Mouse (Mus musculus) adrenal gland, adult (tissue): ENCODE data around the gene Ybx3.

Source experiments
- DNase-seq, 2 experiments: peaks; one replicate each; pipeline ENCODE4 v3.0.0; 2022 to 2023; ENCODE audit warnings: low spot score in 1 of 2; ENCODE audit not compliant: inconsistent age in 2 of 2

Ybx3 gene

DNA sequence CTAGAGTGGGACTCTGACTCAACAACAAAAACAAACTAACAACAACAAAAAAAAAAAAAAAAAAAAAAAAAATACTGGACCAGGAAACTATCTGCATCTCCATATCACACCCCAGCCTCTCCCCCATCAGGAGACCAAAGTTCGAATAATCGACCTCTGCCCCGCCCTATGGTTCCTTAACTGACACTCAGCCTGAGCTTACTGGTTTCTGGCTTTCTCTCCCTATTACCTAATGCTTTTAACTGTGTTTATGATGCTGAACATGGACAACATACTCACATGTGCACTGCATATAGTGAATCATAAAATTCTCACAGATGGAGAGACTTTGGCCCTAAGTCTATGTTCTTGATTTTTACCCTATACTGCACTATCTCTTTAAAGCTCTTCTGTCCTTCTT is 49.0 kb downstream of the Ybx3 start:
- DNase-seq: no peak

DNA sequence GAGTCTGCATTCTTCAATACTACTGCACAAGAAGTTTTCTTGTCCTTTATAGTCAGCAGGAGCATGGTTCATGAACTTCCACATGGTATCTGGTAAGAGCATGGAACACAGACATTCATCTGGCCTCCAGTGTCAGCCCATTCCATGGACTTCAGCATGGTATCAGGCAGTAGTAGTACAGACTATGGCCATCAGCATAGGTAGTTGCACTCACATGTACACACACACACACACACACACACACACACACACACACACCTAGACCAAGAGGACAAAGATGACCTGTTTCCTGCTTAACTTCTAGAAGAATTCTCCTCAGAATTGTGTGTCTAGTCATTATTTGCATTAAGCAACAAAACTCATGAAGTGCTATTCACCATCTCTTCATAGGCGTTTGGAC is 49.5 kb downstream of the Ybx3 start:
- DNase-seq: no peak

DNA sequence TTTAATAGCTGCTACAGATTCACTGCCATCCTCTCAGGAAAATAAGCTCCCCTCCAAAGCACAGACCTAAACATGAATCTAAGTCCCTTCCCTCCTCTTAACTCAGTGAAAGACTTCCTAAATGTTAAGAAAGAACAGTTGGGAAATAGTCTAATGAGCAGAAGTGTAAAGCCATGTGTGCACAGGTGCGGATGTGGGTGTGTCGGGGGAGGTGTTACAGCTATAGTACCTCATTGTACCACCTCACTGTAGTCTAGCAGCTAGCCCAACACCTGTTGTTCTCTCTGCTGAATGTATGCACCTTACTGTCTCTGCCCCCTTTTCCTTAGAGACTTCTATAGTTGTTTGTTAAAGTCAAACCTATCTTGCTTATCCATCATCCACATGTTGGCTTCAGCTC is 61.2 kb downstream of the Ybx3 start:
- DNase-seq: no peak

DNA sequence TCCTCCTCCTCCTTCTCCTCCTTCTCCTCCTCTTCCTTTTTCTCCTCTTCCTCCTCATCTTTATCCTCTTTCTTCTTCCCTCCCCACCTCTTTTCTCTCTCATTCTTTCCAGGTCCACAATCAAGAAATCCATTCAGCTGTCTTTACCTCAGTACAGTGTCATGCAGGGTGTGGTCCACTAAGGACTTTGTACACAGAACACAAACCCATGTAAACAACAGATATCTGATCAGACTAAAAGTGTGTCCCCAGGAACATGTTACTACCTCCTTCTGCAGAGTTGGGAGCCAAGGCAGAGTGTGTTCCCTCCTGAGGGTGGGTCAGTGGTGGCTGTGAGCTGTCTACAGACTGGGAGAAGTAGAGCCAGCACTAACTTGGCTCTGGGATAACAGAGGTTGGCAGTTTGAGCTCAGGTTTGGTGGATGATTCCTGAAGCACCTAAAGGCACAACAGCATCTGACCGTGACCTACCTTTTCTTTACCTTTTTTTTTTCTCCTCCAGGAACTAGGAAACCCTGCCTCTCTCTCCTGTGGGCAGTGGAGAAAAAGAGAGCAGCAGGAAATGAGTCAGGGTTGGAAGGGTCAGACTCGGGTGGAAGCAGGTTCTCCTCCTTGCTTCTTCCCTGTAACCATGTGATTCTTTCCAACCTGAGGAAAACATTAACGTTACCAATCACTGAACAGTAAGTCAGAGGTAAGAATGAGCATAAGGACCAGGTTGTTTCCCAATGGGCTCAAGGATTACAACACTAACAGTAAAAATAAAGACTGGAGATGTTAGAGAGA is 66.2 kb downstream of the Ybx3 start:
- DNase-seq: no peak

DNA sequence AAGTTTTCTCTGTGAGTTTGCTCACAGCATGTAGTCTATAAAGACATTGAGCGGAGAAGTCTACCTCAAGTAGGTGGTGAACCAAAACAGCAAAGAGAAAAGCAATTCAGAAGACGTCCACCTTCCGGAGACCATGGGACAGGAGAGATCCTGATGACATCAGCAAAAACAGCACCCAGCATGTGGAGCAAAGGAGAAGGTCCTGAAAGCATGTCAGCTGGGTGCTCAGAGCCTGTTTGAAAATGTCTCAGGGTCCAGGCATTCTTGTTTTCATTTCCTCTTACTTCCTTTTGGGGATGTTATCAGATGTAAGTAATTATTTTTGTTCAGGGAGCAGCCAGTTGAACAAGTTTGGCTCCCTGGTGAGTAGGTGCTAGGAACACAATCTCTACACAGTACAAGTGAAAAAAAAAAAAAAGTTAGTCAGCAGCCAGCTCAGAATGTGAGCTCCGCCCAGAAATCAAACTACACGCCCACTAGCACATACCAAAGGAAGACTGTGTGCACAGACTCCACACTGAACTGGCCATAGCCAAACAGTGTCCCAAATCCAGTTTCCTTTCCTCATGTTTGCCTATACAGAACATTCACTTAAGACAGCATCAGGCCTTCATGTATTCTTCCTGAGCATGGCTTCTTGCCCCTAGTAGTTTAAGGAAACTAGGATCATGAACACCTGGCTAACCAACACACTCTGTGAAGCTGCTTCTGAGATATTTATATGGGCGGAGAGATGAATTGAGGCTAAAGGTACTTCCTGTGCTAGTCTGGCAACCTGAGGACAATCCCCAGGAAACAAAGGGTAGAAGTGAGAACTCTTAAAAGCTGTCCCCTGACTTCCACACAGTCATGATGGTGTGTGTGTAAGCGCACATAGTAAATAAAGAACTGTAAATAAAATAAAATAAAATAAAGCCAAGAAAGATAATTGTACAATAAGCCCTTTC is 71.8 kb downstream of the Ybx3 start:
- DNase-seq: no peak
